Mouse (Mus musculus) kidney, embryonic 14.5 days (tissue): ENCODE measurements around the gene Zfp292. TPM values are rescaled to one million over a fixed set of nuclear protein-coding genes. Genes with fewer than 3 reads are reported as not detected.

Source experiments
- ATAC-seq: fragments of 200-750 bp; cut with Nextera tagmentation; 2 replicates; pipeline ENCODE4 v1.8.0; 2017; ENCODE audit warnings: moderate number of reproducible peaks, mild to moderate bottlenecking, moderate TSS enrichment, moderate library complexity; ENCODE audit not compliant: low FRiP score, low TSS enrichment
- H3K27ac ChIP-seq: fragments of 300-500 bp; sonication (generic); 2 replicates; pipeline ENCODE4 v1.5.1; 2014; ENCODE audit warnings: low read depth, mild to moderate bottlenecking, low read length, moderate library complexity, mixed read lengths
- H3K27me3 ChIP-seq: fragments of 300-500 bp; sonication (generic); 2 replicates; pipeline ENCODE4 v1.6.1; 2014; ENCODE audit warnings: mild to moderate bottlenecking, low read length; ENCODE audit not compliant: control insufficient read depth, insufficient read depth
- H3K36me3 ChIP-seq: fragments of 300-500 bp; sonication (generic); 2 replicates; pipeline ENCODE4 v1.6.1; 2014; ENCODE audit warnings: low read length, mixed read lengths; ENCODE audit not compliant: control insufficient read depth, insufficient read depth
- H3K4me1 ChIP-seq: fragments of 300-500 bp; sonication (generic); 2 replicates; pipeline ENCODE4 v1.6.1; 2014; ENCODE audit warnings: low read length, mixed read lengths; ENCODE audit not compliant: control insufficient read depth, insufficient read depth
- H3K4me2 ChIP-seq: fragments of 300-500 bp; sonication (generic); replicated peaks from 2 replicates; pipeline ENCODE4 v1.6.1; 2014; ENCODE audit warnings: low read depth, mild to moderate bottlenecking, low read length
- H3K4me3 ChIP-seq: fragments of 300-500 bp; sonication (generic); 2 replicates; pipeline ENCODE4 v1.5.1; 2014; ENCODE audit warnings: mild to moderate bottlenecking, low read length
- H3K9ac ChIP-seq: fragments of 300-500 bp; sonication (generic); 2 replicates; pipeline ENCODE4 v1.6.1; 2014; ENCODE audit warnings: low read depth, mild to moderate bottlenecking, low read length, moderate library complexity
- H3K9me3 ChIP-seq: fragments of 300-500 bp; sonication (generic); 2 replicates; pipeline ENCODE4 v1.6.1; 2016; ENCODE audit warnings: low read length; ENCODE audit not compliant: control insufficient read depth
- WGBS: fragments of 180-500 bp; shearing (Covaris S2); extraction: QIAGEN DNeasy Blood & Tissue Kit; methylation state at CpG from one replicate; pipeline ENCODE4 v1.1.7; 2014; 5-methylcytosine and 5-hydroxymethylcytosine counted together
- polyA plus RNA-seq: library from polyadenylated mRNA; unstranded; fragments of >200 nt; fragmentation: Nextera tagmentation; extraction: Ambion mirVana; gene quantifications from 2 replicates; pipeline ENCODE4 v1.2.1, GENCODE M21; 2014

Gene Zfp292
- polyA plus RNA-seq, 1 experiment from 2014 or later: 26.8 TPM

DNA sequence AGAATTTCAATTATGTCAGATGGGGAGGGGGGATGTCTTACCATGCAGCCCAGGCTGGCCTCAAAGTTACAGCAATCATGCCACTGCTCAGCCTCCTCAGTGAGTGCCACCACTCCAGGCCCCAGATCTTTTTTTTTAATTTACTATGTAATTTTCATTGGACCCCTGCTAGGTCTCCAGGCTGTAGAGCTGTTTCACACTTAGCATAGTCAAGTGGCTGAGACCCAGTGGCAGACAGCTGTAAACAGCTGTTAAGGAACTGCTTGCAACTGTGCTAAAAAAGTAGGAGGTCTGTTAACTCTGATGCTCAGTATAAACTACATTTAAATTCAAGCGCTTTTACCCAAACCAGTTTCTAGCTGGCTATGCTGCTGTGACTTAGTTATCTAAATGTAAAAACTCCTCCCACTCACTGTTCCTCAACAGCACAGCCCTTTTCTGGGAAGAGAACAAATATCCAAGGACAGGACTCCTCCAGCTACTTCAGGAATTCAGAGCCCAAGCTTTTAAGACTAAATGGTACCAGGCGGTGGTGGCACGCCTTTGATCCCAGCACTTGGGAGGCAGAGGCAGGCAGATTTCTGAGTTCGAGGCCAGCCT, 9.8 kb downstream of the Zfp292 start:
- H3K36me3 ChIP-seq: peaks cover 2% of the 10 kb centered on the region; the same call in 1 of the 2 replicates
- H3K4me2 ChIP-seq: no peak overlapping the region
- H3K4me3 ChIP-seq: no peak overlapping the region
- no peak overlapping the region for H3K9ac ChIP-seq
- H3K9me3 ChIP-seq: no peaks in the 10 kb centered on the region
- no peak; the same call in 1 of the 2 replicates for ATAC-seq
- no peak overlapping the region for H3K27ac ChIP-seq
- no peaks in the 10 kb centered on the region for H3K27me3 ChIP-seq
- WGBS: 94% methylated on average over 4 of the region's 4 CpGs
- no peaks in the 10 kb centered on the region for H3K4me1 ChIP-seq

- H3K4me1 ChIP-seq: no peaks in the 10 kb centered on the region
- H3K9me3 ChIP-seq: no peaks in the 10 kb centered on the region
- H3K4me2 ChIP-seq: no peak overlapping the region
- no peaks in the 10 kb centered on the region; the same call in 1 of the 2 replicates for H3K36me3 ChIP-seq
- H3K27ac ChIP-seq: no peak overlapping the region
- no peak overlapping the region for H3K4me3 ChIP-seq
- WGBS: 92% methylated on average over 3 of the region's 3 CpGs
- no peaks in the 10 kb centered on the region for H3K27me3 ChIP-seq
- H3K9ac ChIP-seq: no peak overlapping the region
- ATAC-seq: no peak
Measured at GRCm38 (mm10) chr4:34869813-34870212, 12.9 kb downstream of the Zfp292 start.

GRCm38 (mm10) chr4:34861438-34861837, 21.3 kb downstream of the Zfp292 start:
- no peak for ATAC-seq
- Histone ChIP-seq H3K4me3 (no peak overlapping the region), H3K27ac (no peak overlapping the region), H3K36me3 (no peaks in the 10 kb centered on the region), H3K4me2 (no peak overlapping the region), H3K9me3 (no peaks in the 10 kb centered on the region), H3K4me1 (no peaks in the 10 kb centered on the region), H3K27me3 (no peaks in the 10 kb centered on the region), H3K9ac (no peak overlapping the region)
- 89% methylated on average over 3 of the region's 3 CpGs for WGBS

DNA sequence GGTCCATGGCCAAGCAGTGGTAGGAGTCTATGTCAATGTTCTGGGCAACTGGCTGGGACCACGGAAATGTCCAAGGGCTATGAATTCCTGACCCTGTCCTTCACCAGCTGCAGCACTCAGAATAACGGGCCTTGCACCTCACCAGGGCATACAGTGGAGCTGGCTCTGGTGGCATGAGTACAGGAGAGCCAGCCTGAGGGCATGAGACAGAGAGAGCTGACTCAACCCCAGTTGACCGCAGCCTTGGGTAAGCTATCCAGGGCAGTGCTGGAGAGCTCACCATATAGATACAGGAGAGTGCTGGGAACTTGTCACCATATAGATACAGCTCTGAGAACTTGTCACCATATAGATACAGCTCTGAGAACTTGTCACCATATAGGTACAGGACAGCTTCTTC, 23.3 kb downstream of the Zfp292 start:
- ATAC-seq: no peak
- Histone ChIP-seq H3K4me1 (no peaks in the 10 kb centered on the region), H3K9ac (no peak overlapping the region), H3K27ac (no peak overlapping the region), H3K27me3 (no peaks in the 10 kb centered on the region), H3K4me3 (no peak overlapping the region), H3K4me2 (no peak overlapping the region), H3K36me3 (no peaks in the 10 kb centered on the region), H3K9me3 (no peaks in the 10 kb centered on the region)
- WGBS: 90% methylated on average over 3 of the region's 3 CpGs

GRCm38 (mm10) chr4:34858903-34859302, 23.9 kb downstream of the Zfp292 start:
- Histone ChIP-seq H3K4me3 (no peak overlapping the region), H3K27me3 (no peaks in the 10 kb centered on the region), H3K9me3 (no peaks in the 10 kb centered on the region), H3K4me2 (no peak overlapping the region), H3K36me3 (no peaks in the 10 kb centered on the region; the same call in 1 of the 2 replicates), H3K9ac (no peak overlapping the region), H3K4me1 (no peaks in the 10 kb centered on the region), H3K27ac (no peak overlapping the region)
- no peak for ATAC-seq
- 91% methylated on average over 3 of the region's 3 CpGs for WGBS

DNA sequence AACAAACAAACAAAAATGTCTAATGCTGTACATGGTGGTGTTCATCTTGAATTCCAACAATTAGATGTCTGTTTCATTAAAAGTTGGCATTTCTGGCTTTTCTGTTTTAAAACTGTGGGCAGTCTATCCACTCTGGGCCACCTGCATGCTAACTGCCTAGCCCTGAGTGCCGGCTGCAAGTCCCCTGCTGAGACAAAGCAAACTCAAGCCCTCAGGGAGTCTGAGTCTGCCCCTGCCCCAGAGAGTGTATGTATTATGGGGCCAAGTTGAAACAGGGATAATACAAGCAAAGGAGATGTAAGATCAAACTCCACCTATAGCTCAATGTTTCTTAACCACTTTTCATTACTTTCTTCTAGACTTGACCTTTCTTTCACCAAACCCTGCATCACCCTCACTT, 26.8 kb downstream of the Zfp292 start:
- H3K9me3 ChIP-seq: no peaks in the 10 kb centered on the region
- no peaks in the 10 kb centered on the region; the same call in 1 of the 2 replicates for H3K36me3 ChIP-seq
- H3K4me2 ChIP-seq: no peak overlapping the region
- no peak overlapping the region for H3K9ac ChIP-seq
- no peaks in the 10 kb centered on the region for H3K27me3 ChIP-seq
- no peak for ATAC-seq
- H3K27ac ChIP-seq: no peak overlapping the region
- no peak overlapping the region for H3K4me3 ChIP-seq
- H3K4me1 ChIP-seq: no peaks in the 10 kb centered on the region
- 46% methylated on average over 1 of the region's 1 CpGs for WGBS

- Histone ChIP-seq H3K9me3 (no peaks in the 10 kb centered on the region), H3K27ac (no peak overlapping the region), H3K27me3 (no peaks in the 10 kb centered on the region), H3K9ac (no peak overlapping the region), H3K4me3 (no peak overlapping the region), H3K4me1 (no peaks in the 10 kb centered on the region), H3K4me2 (no peak overlapping the region), H3K36me3 (no peaks in the 10 kb centered on the region; the same call in 1 of the 2 replicates)
- ATAC-seq: no peak
- 97% methylated on average over 7 of the region's 7 CpGs for WGBS
Measured at GRCm38 (mm10) chr4:34852051-34852450, 30.7 kb downstream of the Zfp292 start.

- no peak for ATAC-seq
- 74% methylated on average over 2 of the region's 2 CpGs for WGBS
Measured at GRCm38 (mm10) chr4:34850156-34850555, 32.6 kb downstream of the Zfp292 start.

DNA sequence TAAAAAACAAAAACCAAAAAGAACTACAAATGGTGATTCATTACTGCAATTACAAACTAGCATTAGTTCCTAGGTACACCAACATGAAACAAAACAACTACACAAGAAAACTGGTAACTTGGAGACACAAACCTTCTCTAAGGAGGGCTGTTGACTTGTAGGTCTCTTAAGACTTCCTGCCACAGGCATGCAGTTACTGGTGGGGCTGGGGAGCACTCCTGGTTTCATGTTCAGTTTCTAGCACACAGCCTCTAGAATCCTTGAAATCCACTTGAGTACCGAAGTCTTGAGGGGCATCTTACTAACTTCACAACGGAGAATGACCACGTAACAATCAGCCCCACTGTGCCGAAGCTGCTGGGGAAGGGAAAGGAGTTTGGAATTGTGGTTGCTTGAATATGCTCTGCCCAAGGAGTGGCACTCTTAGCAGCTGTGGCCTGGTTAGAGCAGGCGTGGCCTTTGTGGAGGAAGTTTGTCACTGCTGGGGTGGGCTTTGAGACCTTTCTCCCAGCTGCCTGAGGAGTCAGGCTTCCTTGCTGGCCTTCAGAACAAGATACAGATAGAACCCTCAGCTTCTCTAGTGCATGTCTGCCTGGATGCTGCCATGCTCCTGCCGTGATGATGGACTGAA, 35.0 kb downstream of the Zfp292 start:
- WGBS: 93% methylated on average over 6 of the region's 6 CpGs
- Histone ChIP-seq H3K9me3 (no peaks in the 10 kb centered on the region), H3K4me2 (no peak overlapping the region), H3K27ac (no peak overlapping the region), H3K9ac (no peak overlapping the region), H3K27me3 (no peaks in the 10 kb centered on the region), H3K4me3 (no peak overlapping the region), H3K4me1 (no peaks in the 10 kb centered on the region), H3K36me3 (no peaks in the 10 kb centered on the region; the same call in 1 of the 2 replicates)
- ATAC-seq: no peak

More at GRCm38 (mm10) chr4:34850156-34850555, 32.6 kb downstream of the Zfp292 start:
- Histone ChIP-seq H3K27ac (no peak overlapping the region), H3K4me3 (no peak overlapping the region), H3K9ac (no peak overlapping the region), H3K4me2 (no peak overlapping the region), H3K9me3 (no peaks in the 10 kb centered on the region), H3K27me3 (no peaks in the 10 kb centered on the region), H3K4me1 (no peaks in the 10 kb centered on the region), H3K36me3 (no peaks in the 10 kb centered on the region; the same call in 1 of the 2 replicates)
